Mouse (Mus musculus) urinary bladder, adult 18-20 months (tissue): ENCODE data around the gene Azi2.

ENCODE experiments used
- DNase-seq, 2 experiments: peaks; one replicate each; pipeline ENCODE4 v3.0.0; 2022; ENCODE audit warnings: low spot score in 2 of 2, mixed read lengths in 2 of 2

The Azi2 gene

DNA sequence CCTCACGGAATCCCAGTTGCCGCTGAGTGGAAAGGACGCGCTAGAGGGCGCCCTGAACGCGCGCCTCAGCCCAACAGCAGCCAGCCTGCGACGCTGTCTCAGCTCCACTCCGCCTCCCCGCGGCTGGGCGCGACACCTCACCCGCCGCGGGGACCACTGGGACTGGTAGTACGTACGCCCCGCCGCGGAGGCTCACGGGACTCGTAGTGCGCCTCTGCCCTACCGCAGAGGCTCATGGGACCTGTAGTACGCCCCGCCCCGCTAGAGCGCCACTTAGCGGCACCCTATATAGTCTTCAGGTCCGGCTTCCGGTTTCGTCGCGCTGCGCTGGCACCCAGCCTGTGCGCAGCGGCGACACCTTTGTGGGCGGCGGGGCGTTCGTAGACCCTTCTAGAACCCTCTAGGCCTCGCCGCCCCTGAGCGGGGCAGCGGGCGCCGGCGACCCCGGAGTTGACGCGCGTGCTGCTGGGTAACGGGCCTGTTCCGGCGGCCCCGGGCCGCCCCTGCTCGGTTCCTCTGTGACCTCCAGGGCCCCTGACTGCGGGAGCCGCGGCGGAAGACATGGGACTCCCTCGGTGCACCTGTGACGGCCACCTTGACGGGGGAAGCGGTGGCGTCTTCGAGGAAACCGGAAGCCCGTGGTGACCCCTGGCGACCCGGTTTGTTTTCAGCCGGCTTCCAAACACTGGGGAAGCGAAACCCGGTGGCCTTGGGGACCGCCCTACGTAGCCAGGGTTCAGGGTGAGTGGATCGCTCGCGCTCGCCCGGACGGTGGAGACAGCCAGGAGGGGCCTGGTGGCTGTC, at the start of gene Azi2:
TSS of gene Azi2 (plus strand) at position 282 of the 804 bp plus-strand sequence.
- peak; percentile 94 to 97 for DNase-seq

DNA sequence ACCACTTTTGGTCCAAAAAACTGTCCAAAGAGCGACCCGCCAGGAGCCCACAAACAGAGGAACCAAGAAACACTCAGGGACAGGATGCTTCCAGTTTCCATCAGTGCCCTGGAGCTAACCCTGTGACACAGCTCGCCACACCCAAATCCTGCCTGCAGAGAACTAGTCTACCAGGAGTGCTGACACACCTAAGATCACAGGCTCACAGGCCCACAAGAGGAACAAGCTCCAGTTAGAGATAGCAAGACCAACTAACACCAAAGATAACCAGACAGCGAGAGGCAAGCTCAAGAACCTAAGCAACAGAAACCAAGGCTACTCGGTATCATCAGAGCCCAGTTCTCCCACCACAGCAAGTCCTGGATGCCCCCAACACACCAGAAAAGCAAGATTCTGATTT, 43.7 kb upstream of the Azi2 start:
- no peak for DNase-seq

DNA sequence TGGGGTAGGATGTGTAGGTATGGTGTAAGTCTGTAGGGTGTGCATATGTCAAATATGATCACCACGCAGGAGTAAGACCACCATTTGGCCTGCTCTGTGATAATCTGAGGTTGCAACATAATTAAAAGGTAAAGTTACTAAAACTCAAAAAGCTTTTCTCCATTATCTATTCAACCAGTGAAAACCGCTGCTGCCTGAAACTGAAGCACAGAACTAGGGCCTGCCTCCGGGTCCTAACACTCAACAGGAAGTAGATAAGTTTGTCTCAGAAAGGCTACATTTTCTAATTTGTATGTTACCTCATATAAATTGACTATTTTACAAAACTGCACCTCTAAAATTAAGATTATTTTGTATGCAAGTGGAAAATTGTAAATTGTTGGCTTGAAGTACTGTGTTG, 38.8 kb upstream of the Azi2 start:
- DNase-seq, result no peak

DNA sequence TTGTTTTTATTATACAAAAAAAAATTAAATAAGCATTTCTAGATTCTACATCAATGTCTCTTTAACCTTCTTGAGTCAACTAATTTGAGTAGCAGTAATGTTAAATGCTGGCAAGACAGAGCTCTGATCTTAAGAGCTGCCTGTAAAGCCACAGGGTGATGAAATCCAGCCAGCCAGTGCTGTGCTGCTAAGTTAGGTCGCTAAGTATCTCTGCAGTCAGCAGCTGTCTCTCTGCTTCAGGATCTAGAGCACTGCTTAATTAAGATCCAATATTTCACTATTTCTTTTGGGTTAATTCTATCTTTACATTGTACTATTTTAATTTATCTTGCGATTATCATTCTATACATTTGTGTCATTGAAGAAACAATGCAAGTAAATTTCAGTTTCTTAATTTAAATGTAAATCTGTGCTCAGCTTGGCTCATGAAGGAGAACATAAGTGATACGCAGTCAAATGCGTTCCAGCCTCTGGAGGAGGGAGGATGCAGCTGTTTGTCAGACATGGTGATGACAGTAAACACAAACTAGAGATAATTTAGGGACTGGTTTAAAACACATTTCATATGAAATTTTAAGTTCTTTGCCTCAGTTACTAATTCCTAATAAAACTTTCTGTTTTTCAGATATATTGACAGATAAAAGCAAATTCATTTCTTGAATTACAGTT, 36.9 kb upstream of the Azi2 start:
- DNase-seq, result no peak

DNA sequence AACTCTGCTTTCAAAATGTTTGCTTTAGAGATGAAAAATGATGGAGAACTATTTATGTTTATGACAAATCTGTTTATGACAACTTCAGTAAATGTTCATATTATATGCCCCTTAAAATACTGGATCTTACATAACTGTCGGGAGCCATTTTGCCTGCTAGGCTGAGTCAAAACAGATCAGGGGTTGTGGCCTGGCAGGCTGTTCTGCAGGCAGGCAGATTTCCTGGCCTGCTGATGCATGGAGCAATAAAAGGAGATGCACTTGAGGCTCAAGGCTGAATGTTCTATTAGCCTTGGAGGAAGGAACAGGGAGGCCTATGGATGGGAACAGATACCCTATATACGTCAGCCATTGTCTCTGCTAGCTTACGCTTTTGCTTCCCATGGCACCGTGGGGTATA, 36.4 kb upstream of the Azi2 start:
- no peak for DNase-seq

DNA sequence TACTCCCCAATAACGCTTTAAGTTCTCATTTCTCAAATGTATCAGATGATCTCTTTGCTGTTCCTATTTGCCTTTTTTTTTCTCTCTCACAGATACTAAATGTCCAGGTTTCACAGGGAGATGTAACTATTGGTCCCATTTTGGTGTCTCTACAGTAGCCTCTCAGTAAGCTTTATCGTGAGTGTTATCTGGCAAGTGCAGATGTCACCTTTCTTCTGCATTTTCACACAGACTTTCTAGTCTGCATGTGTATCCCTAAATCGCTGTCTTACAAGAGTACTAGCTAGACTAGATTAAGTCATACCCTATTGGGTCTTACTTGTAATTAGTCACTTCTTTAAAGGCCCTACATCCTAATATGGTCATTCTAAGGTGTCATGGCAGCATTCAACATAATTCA, 27.4 kb upstream of the Azi2 start:
- no peak for DNase-seq

DNA sequence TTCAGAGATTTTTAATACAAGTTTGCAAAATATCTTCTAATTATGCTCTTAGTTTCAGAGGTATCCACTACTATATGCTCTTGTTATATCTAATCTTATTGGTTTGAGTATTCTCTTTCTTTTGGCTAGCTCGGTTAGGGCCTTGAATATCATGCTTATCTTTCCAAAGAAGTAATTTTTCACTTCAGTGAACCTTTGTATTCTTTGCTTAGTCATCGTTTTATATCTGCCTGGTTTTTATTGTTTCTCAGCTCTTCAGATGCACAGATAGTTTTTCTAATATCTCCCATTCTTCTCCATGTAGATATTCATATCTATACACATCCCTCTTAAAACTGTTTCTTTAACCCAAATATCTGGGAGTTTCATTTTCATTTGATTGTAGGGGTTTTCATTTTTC, 15.3 kb upstream of the Azi2 start:
- DNase-seq, result no peak

DNA sequence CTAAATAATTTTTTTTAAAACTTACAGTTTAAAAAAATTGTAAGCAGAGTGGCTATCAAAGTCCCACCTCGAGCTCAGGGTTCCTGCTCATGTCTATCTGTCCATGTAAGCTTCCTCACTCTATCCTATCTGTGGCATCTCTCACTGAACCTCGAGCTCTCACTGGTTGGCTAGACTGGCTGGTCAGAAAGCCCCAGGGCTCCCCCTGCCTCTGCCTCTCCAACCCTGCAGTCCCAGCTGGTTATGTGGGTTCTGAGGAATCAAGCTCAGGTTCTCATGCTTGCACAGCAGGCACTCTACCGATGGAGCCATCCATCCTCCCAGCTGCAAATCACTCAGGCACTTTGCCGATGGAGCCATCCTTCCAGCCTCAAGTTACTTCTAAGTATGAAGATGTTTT, 10.8 kb upstream of the Azi2 start:
- no peak for DNase-seq

DNA sequence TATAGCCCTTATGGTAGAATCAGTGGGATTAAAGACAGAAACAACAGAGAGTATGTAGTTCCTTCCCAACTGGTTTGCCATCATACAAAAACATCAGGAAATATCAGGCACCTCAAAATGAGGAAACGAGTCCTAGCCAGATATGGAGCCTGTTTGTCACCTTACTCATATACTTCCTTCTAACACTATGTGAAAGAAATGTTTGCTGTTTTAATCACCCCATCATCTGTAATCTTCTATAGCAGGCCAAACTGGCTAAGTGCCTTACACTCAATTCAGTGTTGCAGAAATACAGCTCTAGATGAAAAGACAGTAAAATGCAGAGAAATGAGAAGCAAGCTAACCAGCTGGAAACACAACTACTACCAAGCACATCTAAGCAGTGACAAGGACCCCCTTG, 10.0 kb upstream of the Azi2 start:
- DNase-seq, result no peak

DNA sequence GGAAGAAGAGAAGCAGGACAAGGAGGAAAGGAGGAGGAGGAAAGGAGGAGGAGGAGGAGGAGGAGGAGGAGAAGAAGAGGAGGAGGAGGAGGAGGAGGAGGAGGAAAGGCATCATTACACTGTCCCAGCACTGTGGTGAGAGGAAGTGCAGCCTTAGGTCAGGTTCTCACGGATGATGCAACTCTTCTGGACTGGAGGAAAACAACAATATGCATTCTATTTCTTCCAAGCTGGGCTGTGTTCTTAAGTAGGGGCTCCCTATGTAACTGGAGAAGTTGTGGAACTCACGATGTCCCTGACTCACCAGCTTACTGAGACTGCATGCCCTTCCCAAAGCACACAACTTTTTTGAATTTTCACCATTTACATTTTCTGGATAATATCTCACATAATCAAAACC, 8.6 kb upstream of the Azi2 start:
- DNase-seq, result no peak

DNA sequence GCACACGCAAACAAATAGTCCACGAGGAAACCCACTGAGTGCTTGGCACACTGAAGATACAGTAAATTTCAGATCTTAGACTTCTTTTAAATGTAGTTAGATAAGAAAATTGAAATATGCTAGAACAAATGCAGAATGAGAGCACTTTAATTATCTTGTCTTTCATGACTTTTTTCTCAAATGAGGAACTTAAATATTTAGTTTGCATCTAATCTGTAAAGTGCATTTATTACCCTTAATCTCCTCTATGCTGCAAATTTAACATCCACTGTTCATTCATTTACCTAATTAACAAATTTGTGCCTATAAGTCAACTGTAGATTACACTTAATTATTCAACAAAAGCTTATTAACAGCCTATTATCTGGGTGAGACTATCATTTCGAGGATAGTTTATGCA, 5.3 kb upstream of the Azi2 start:
- no peak for DNase-seq

DNA sequence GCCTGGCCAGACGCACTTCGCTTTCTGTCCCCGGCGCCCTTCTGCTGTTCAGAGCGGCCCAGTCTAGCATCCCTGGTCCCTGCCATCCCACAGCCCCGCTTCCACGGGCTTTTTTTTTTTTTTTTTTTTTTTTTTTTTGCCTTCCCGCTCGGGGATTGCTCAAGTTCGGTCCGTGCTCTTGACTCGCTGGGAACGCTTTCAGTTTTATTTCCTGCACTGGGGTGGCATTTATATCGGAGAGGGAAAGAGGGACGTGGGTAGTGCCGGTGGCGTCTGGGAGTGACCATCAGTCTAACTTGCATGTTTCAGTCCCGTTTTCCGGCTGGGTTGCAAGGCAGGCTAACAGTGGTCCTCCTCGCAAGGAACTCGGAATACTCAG, 712 bp downstream of the Azi2 start:
- no peak for DNase-seq

DNA sequence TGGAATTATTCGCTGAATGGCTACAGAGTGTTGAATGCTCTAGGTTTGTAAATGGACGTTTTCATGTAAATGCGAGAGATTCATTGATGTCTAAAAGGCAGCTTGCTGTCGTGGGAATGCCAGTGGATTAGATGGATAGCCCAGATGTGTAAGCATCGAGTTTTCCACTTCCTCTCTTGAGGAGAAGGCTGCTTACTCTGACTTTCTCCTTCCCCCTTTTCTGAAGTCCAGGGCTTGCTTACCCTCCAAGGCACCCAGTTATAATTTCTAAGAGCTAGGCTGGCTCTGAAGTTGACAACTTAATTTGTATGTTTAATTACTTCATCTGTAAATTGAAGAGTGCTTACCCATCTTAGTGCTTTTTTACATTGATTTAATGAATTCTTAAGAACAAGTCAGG, 1.3 kb downstream of the Azi2 start:
- DNase-seq, result no peak

DNA sequence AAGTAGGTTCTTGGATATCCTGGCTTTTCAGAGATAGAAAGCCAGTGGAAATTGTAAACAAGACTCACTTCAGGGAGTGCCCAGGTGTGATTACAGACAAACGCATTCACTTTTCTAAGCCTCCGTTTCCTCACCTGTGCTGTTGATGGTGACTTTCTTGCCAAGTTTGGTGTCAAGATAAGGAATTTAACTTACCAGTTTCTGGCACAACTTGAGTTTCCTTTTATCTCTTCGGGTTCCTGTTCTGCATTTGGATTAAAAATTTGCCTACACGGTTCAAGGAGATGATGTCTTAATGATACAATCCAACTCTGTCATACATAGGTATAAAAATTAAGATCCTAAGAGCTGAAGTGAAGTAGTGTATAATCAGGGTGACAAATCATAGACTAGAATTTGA, 2.4 kb downstream of the Azi2 start:
- DNase-seq, result no peak

DNA sequence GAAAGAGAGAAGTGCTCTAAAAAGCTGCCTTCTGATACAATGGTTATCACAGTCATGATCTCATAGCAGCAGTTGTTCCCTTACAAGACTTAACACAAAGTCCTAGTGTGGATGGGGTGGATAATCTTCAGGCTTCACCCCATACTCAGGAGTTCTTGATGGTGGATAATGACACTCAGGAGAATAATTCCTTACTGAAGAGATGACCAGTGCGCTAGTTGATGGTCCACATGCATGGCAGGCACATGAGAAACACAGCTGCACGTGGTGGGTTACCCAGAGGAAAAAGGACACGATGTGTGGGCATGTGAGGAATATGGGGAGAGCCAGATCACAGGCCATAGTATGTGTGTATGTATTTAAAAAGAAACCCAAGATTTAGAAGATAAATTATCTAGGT, 3.3 kb downstream of the Azi2 start:
- no peak for DNase-seq

DNA sequence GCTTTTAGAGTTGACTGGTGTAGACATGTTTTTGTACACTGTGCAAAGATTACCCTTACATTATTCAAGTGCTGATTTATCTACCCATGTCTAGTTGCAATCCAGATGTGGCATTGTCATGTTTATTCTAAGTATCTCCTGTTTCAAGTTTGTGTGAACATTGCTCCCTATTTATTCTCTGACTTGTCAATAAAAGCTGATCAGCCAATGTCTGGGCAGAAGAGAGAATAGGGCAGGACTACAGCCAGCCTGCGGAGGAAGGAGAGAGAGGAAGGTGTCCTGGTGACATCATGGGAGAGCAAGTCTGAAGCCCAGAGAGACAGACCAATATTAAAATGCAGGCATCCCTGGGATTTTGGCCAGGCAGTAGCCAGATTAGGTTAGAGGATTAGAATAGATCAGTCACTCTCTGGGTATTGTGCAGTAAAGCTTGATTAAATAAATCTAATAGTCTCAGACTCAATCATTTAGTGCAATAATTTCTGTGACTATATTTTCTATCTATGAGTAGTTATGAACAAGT, 4.8 kb downstream of the Azi2 start:
- no peak for DNase-seq

DNA sequence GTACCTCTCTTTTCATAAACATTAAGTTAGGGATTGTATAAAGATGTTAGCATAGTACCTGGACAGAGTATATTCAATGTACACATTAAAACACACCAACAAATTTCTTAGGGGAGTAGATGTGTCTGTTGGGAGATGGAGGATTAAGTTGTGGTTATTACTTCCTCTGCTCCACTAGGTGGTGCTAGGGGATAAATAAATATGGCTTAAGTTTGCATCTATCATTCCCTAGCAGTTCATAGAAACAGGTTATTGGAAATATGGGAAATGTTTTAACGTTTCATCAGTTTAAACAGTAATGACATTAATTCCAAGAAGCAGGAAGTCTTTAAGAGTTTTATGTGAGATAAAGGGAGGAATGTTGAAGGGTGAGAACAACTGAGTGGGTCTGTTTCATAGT, 13.0 kb downstream of the Azi2 start:
- no peak for DNase-seq

DNA sequence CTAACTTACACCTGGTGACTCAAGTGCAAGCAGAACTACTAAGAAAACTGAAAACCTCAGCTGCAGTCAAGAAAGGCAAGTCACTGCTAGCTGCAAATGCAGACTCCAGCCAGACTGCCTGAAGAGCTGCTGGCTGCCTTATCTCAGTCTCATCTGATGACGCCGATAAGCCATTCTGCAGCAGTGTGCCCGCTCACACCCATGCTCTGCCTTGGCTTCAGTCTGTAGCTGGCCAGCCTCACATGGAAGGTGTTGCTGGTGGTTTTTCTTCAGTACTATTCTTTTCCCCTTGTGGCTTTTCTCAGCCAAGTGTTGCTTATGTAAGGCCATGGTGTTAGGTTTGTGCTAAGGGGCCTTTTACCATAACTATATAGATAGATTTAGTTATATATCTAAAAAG, 18.8 kb downstream of the Azi2 start:
- DNase-seq, result peak in 1 of 2 experiments; percentile 11

DNA sequence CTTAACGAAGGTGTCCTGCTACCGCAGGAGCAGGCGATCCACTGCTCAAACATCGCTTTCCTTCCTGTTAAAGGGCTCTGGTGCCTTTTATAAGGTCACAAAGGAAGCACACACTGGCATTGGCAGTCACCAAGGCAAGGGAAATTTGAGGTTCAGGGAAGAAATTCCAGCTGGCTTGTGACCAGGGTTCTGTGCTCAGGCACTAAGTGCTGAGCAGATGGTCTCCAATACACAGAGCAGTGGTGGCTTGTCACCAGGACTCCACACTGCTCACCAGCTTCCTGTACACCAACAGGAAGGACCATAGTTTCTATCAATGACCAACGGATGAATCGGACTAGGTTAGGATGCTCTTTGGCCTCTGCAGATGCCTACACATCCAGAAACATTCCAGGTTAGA, 30.1 kb downstream of the Azi2 start:
- no peak for DNase-seq

DNA sequence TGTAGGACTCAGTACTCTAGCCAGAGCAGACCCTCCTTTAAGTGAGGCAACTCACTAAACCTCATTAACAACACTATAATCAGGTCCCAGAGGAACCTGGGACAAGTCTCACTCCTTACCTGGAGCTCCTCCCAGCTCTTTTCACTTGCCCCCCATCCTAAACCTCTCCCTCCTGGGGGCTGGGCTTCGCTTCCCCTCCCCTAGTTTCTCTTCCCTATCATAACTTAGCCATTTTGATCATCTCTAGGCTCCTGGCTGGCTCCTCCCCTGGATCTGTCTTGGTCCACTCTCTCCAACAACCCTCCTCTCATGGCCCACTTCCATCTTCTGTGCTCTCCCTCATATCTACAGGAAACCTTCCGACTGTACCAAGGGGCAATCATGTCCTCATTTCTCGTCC, 31.0 kb downstream of the Azi2 start:
- DNase-seq, result no peak

DNA sequence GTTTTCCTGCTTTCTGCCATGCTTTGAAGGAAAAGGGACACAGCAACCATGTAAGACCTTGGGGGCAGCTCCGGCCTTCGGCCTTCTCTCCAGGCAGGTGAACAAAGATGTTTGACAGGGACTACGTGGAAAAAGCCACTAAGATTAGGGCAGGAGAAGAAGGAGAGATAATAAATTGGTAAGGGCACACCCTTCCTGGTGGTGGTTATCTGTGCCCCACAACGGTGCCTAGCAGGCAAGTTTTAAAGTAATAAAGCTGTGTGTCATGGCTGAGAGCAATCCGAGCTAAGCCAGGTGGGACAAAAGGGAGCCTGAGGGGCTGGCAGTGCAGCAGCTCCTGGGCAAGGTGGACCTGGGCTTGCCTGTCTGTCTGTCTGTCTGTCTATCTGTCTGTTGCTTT, 31.8 kb downstream of the Azi2 start:
- no peak for DNase-seq

DNA sequence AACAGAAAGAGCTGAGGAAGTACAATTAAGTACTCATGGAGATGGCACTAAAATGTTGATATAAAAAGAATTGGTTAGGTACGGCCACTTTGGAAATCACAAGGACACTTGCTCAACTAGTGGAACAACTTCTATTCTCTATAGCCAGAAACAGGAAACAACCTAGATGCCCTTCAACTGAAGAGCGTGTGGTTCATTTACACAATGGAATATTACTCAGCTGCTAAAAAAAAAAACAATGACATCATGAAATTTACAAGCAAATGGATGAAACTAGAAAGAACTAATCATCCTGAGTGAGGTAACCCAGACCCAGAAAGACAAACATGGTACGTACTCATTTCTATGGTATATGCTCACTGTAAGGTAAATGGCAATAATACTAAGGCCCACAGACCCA, 33.1 kb downstream of the Azi2 start:
- no peak for DNase-seq
